Comparison of ENCODE assay signal across 23 mouse cellular contexts in the genomic region with DNA sequence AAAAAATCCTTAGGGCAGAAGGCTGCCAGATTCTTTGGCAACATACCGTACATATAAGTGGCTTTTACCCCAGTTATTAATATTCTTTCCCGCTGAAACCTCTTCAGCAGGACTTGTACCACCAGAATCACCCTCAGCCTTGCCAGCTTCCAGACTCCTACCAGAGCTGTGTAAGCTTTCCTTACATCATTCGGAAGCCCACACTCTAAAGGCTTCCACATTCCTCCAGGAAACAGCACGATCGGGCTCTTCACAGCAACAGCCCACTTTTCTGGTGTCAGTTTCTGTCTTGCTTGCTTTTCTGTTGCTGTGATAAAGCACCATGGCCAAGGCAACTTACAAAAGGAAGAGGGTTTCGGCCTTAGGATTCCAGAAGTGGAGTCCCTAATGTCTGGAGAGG. TPM values are rescaled to one million over a fixed set of nuclear protein-coding genes. Genes with fewer than 3 reads are reported as not detected.
A peak's percentile ranks its signal among the peaks of the same experiment; 100 is the strongest.
DNase-seq lines count a peak whose midpoint lies in the region; ATAC-seq and TF ChIP-seq lines count a peak whose summit lies in the region.
"Had no signal": no experiment of that assay in that cellular context is flagged by ENCODE, and none has a peak within 500 bp of the region (broad histone marks: within the 10 kb centered on the region; RNA-seq: fewer than 3 reads in every experiment).

No protein-coding gene starts in this region.

- H3K9ac ChIP-seq in ES-Bruce4 (ENCODE audit: low read depth, poor library complexity, severe bottlenecking), result no peak overlapping the region
- H3K9ac ChIP-seq: embryonic facial prominence, embryonic 13.5 days; forebrain, embryonic 12.5 days; heart, embryonic 13.5 days; hindbrain, embryonic 15.5 days had no signal

- no peak for TF ChIP-seq POLR2A in ES-Bruce4 (IDR thresholded peaks at IDR 0.05; ENCODE audit: insufficient read depth, low read length)
- TF ChIP-seq POLR2A in bone marrow macrophage, adult 2 months (IDR thresholded peaks at IDR 0.05; ENCODE audit: borderline replicate concordance, low read depth, low read length), result no peak

- peak; percentile 95 for ATAC-seq in frontal cortex, adult (ENCODE audit: low TSS enrichment)
- ATAC-seq: forebrain, embryonic 16.5 days; Patski had no signal

- DNase-seq in frontal cortex, postnatal 14 days (ENCODE audit: low spot score in 2 of 2), result no peak
- no peak for DNase-seq in B cell, adult 2 months
- no peak for DNase-seq in layer of hippocampus, adult 8-10 months (ENCODE audit: low spot score in 2 of 2)
- no peak for DNase-seq in hindbrain, embryonic 10.5 days (ENCODE audit: low spot score)
- DNase-seq: adrenal gland, adult 2 months; adrenal gland, postnatal 25 days; cerebellum, adult 11 months; cerebellum, adult 8-10 months; cerebellum, postnatal 14 days; embryo, embryonic 11 days; gastrocnemius, adult 2 months; gastrocnemius, postnatal 25 days; heart, postnatal 10 days had no signal

- H3K36me3 ChIP-seq in ES-Bruce4 (ENCODE audit: control insufficient read depth, insufficient read depth, low read length, poor library complexity, severe bottlenecking), result no peaks in the 10 kb centered on the region
- H3K36me3 ChIP-seq in hindbrain, embryonic 10.5 days, result 0 out of 2 replicates have a peak, but pooled peaks cover 5% of the 10 kb centered on the region
- H3K36me3 ChIP-seq: embryonic facial prominence, embryonic 13.5 days; forebrain, embryonic 12.5 days; heart, embryonic 13.5 days; hindbrain, embryonic 15.5 days had no signal

- H3K4me3 ChIP-seq in ES-Bruce4 (ENCODE audit: low read depth, low read length), result no peak overlapping the region
- H3K4me3 ChIP-seq in bone marrow macrophage, adult 2 months (ENCODE audit: insufficient read depth, low read length), result peak overlapping the region; percentile 35
- H3K4me3 ChIP-seq in hindbrain, embryonic 10.5 days, result no peak overlapping the region
- H3K4me3 ChIP-seq: embryonic facial prominence, embryonic 13.5 days; forebrain, embryonic 12.5 days; gastrocnemius, adult 2 months; heart, embryonic 13.5 days; hindbrain, embryonic 15.5 days had no signal

- peaks cover 4% of the 10 kb centered on the region for H3K4me1 ChIP-seq in ES-Bruce4 (ENCODE audit: control insufficient read depth, insufficient read depth, low read length)
- H3K4me1 ChIP-seq in bone marrow macrophage, adult 2 months (ENCODE audit: control insufficient read depth, insufficient read depth, low read length), result peaks cover 20% of the 10 kb centered on the region
- H3K4me1 ChIP-seq in hindbrain, embryonic 10.5 days (replicated peaks), result no peaks in the 10 kb centered on the region
- H3K4me1 ChIP-seq: forebrain, embryonic 12.5 days; hindbrain, embryonic 15.5 days had no signal

- WGBS in hindbrain, embryonic 10.5 days, result 92% methylated on average over 6 of the region's 6 CpGs

- no peaks in the 10 kb centered on the region for H3K9me3 ChIP-seq in ES-Bruce4 (replicated peaks; ENCODE audit: control insufficient read depth, insufficient read depth, low read length, poor library complexity, severe bottlenecking)
- no peaks in the 10 kb centered on the region for H3K9me3 ChIP-seq in hindbrain, embryonic 10.5 days
- H3K9me3 ChIP-seq: embryonic facial prominence, embryonic 13.5 days; forebrain, embryonic 12.5 days; heart, embryonic 13.5 days; hindbrain, embryonic 15.5 days had no signal

- no peaks in the 10 kb centered on the region for H3K27me3 ChIP-seq in ES-Bruce4 (ENCODE audit: control insufficient read depth, insufficient read depth, low read length, poor library complexity, severe bottlenecking)
- H3K27me3 ChIP-seq in hindbrain, embryonic 10.5 days (ENCODE audit: insufficient read depth, poor library complexity, severe bottlenecking), result no peaks in the 10 kb centered on the region
- H3K27me3 ChIP-seq: CH12.LX; embryonic facial prominence, embryonic 13.5 days; forebrain, embryonic 12.5 days; heart, embryonic 13.5 days; hindbrain, embryonic 15.5 days; Patski had no signal

- no peak for TF ChIP-seq EP300 in ES-Bruce4 (IDR thresholded peaks at IDR 0.05; ENCODE audit: insufficient read depth, low read depth, low read length)

- H3K27ac ChIP-seq in ES-Bruce4 (ENCODE audit: insufficient read depth, low read length), result peak overlapping the region; percentile 50
- H3K27ac ChIP-seq in bone marrow macrophage, adult 2 months (ENCODE audit: insufficient read depth, low read depth, low read length), result peak overlapping the region; percentile 13; the same call in 1 of the 2 replicates
- no peak overlapping the region for H3K27ac ChIP-seq in hindbrain, embryonic 10.5 days
- H3K27ac ChIP-seq: embryonic facial prominence, embryonic 13.5 days; forebrain, embryonic 12.5 days; gastrocnemius, adult 2 months; heart, embryonic 13.5 days; hindbrain, embryonic 15.5 days had no signal

- no peak for TF ChIP-seq CTCF in ES-Bruce4 (IDR thresholded peaks at IDR 0.05; ENCODE audit: low read depth, low read length)
- no peak for TF ChIP-seq CTCF in bone marrow macrophage, adult 2 months (IDR thresholded peaks at IDR 0.05; ENCODE audit: low read depth, low read length)

RNA-seq across cellular contexts. Expression of gene Epc2, which starts 21.2 kb away (rescaled TPM):
- 27.5 and 38.8 TPM in 2 replicates for polyA plus RNA-seq in ES-Bruce4 (2011; ENCODE audit: insufficient read depth, insufficient read length, low read depth, missing spikeins)
- polyA plus RNA-seq in bone marrow macrophage, adult 2 months (2012; ENCODE audit: insufficient read depth, insufficient read length, missing spikeins), result 16.4 and 25.0 TPM in 2 replicates
- 10 to 100 TPM; 50.9 to 63.1 (median 53.9) TPM for total RNA-seq in layer of hippocampus, adult 8-10 months (2022)
- 6.9 and 7.3 TPM in 2 replicates for polyA plus RNA-seq in hindbrain, embryonic 10.5 days (2016; fragmentation: Nextera tagmentation; extraction: Ambion mirVana)
